Mouse (Mus musculus) stomach, embryonic 14.5 days (tissue): ENCODE data around the gene Nek9. TPM values are rescaled to one million over a fixed set of nuclear protein-coding genes. Genes with fewer than 3 reads are reported as not detected.
A peak's percentile ranks its signal among the peaks of the same experiment; 100 is the strongest.
"Not testable (repeated sequence)": the region's sequence is repeated elsewhere in the genome, so short reads cannot be mapped to it uniquely, and the experiment has no call there.

Experiments used
- ATAC-seq: fragments of 200-750 bp; cut with Nextera tagmentation; 2 replicates; pipeline ENCODE4 v1.8.0; 2017; ENCODE audit warnings: low read depth, moderate TSS enrichment; ENCODE audit not compliant: insufficient number of reproducible peaks, insufficient read depth, low FRiP score
- H3K27ac ChIP-seq: fragments of 300-500 bp; sonication (generic); 2 replicates; pipeline ENCODE4 v1.5.1; 2014; ENCODE audit warnings: mild to moderate bottlenecking, low read length, moderate library complexity, mixed read lengths
- H3K27me3 ChIP-seq: fragments of 300-500 bp; sonication (generic); 2 replicates; pipeline ENCODE4 v1.6.1; 2014; ENCODE audit warnings: low read length, control low read depth, mixed read lengths; ENCODE audit not compliant: control insufficient read depth, insufficient read depth
- H3K36me3 ChIP-seq: fragments of 300-500 bp; sonication (generic); 2 replicates; pipeline ENCODE4 v1.6.1; 2014; ENCODE audit warnings: mild to moderate bottlenecking, control low read depth, low read length, moderate library complexity, mixed read lengths; ENCODE audit not compliant: control insufficient read depth, insufficient read depth
- H3K4me1 ChIP-seq: fragments of 300-500 bp; sonication (generic); 2 replicates; pipeline ENCODE4 v1.6.1; 2014; ENCODE audit warnings: low read length, control low read depth, mixed read lengths; ENCODE audit not compliant: control insufficient read depth, insufficient read depth
- H3K4me2 ChIP-seq: fragments of 300-500 bp; sonication (generic); replicated peaks from 2 replicates; pipeline ENCODE4 v1.6.1; 2014; ENCODE audit warnings: low read depth, low read length, control low read depth
- H3K4me3 ChIP-seq: fragments of 300-500 bp; sonication (generic); 2 replicates; pipeline ENCODE4 v1.5.1; 2014; ENCODE audit warnings: low read depth, low read length, control low read depth
- H3K9ac ChIP-seq: fragments of 300-500 bp; sonication (generic); replicated peaks from 2 replicates; pipeline ENCODE4 v1.6.1; 2014; ENCODE audit warnings: low read depth, mild to moderate bottlenecking, control low read depth, low read length, moderate library complexity, mixed read lengths
- H3K9me3 ChIP-seq: fragments of 300-500 bp; sonication (generic); 2 replicates; pipeline ENCODE4 v1.6.1; 2016; ENCODE audit warnings: low read depth, low read length, control low read depth; ENCODE audit not compliant: control insufficient read depth
- WGBS: fragments of 180-500 bp; shearing (Covaris S2); extraction: QIAGEN DNeasy Blood & Tissue Kit; methylation state at CpG from one replicate; pipeline ENCODE4 v1.1.7; 2014; 5-methylcytosine and 5-hydroxymethylcytosine counted together
- polyA plus RNA-seq: library from polyadenylated mRNA; unstranded; fragments of >200 nt; fragmentation: Nextera tagmentation; extraction: Ambion mirVana; gene quantifications from 2 replicates; pipeline ENCODE4 v1.2.1, GENCODE M21; 2014

The Nek9 gene
- polyA plus RNA-seq, 1 experiment from 2014 or later, result 20.4 TPM

- ATAC-seq, result no peak
These were observed 54.8 kb downstream of the Nek9 start for GRCm38 (mm10) chr12:85284331-85284730.

GRCm38 (mm10) chr12:85281756-85282155 lies 57.4 kb downstream of the Nek9 start:
- WGBS, result 89% methylated on average over 1 of the region's 4 CpGs
- H3K9ac ChIP-seq, ATAC-seq, H3K4me3 ChIP-seq, H3K4me2 ChIP-seq, H3K4me1 ChIP-seq, H3K27ac ChIP-seq, H3K27me3 ChIP-seq, H3K36me3 ChIP-seq, H3K9me3 ChIP-seq: not testable (repeated sequence)

More at GRCm38 (mm10) chr12:85284331-85284730, 54.8 kb downstream of the Nek9 start:
- Histone ChIP-seq H3K4me3 (no peak overlapping the region), H3K27ac (no peak overlapping the region), H3K4me2 (no peak overlapping the region), H3K4me1 (peaks cover 14% of the 10 kb centered on the region; the same call in 1 of the 2 replicates), H3K9ac (no peak overlapping the region), H3K36me3 (no peaks in the 10 kb centered on the region), H3K27me3 (no peaks in the 10 kb centered on the region), H3K9me3 (no peaks in the 10 kb centered on the region)
- WGBS, result 62% methylated on average over 8 of the region's 8 CpGs

- H3K4me2 ChIP-seq, result peak overlapping the region; percentile 72
- no peak overlapping the region for H3K9ac ChIP-seq
- WGBS, result 61% methylated on average over 12 of the region's 12 CpGs
- H3K27me3 ChIP-seq, result no peaks in the 10 kb centered on the region
- no peaks in the 10 kb centered on the region for H3K36me3 ChIP-seq
- H3K4me1 ChIP-seq, result peaks cover 5% of the 10 kb centered on the region; the same call in 1 of the 2 replicates
- peak overlapping the region; percentile 74; the same call in 1 of the 2 replicates for H3K4me3 ChIP-seq
- ATAC-seq, result no peak
- no peaks in the 10 kb centered on the region for H3K9me3 ChIP-seq
- H3K27ac ChIP-seq, result no peak overlapping the region
These were observed 58.1 kb downstream of the Nek9 start for GRCm38 (mm10) chr12:85280845-85281651.

GRCm38 (mm10) chr12:85280105-85280844 lies 58.9 kb downstream of the Nek9 start:
- peak overlapping the region; percentile 76 for H3K27ac ChIP-seq
- under 1% methylated on average over 31 of the region's 31 CpGs for WGBS

GRCm38 (mm10) chr12:85279396-85280080 lies 59.6 kb downstream of the Nek9 start:
- Histone ChIP-seq H3K4me1 (peaks cover 5% of the 10 kb centered on the region; the same call in 1 of the 2 replicates), H3K27ac (peak overlapping the region; percentile 76), H3K27me3 (no peaks in the 10 kb centered on the region), H3K9ac (peak overlapping the region; percentile 76), H3K9me3 (no peaks in the 10 kb centered on the region), H3K36me3 (0 out of 2 replicates have a peak, but pooled peaks cover 4% of the 10 kb centered on the region), H3K4me3 (peak overlapping the region; percentile 74), H3K4me2 (peak overlapping the region; percentile 72)
- ATAC-seq, result 0 out of 2 replicates have a peak, but pooled peaks have one; percentile 34
- WGBS, result 4% methylated on average over 10 of the region's 10 CpGs

More at GRCm38 (mm10) chr12:85280105-85280844, 58.9 kb downstream of the Nek9 start:
- H3K4me1 ChIP-seq, result peaks cover 5% of the 10 kb centered on the region; the same call in 1 of the 2 replicates
- peak; percentile 98 for ATAC-seq
- peak overlapping the region; percentile 76 for H3K9ac ChIP-seq
- H3K4me2 ChIP-seq, result peak overlapping the region; percentile 72
- no peaks in the 10 kb centered on the region for H3K9me3 ChIP-seq
- H3K4me3 ChIP-seq, result peak overlapping the region; percentile 74
- H3K27me3 ChIP-seq, result no peaks in the 10 kb centered on the region
- no peaks in the 10 kb centered on the region for H3K36me3 ChIP-seq

GRCm38 (mm10) chr12:85278919-85279318 lies 60.2 kb downstream of the Nek9 start:
- 92% methylated on average over 10 of the region's 10 CpGs for WGBS
- Histone ChIP-seq H3K9ac (no peak overlapping the region), H3K4me1 (peaks cover 5% of the 10 kb centered on the region; the same call in 1 of the 2 replicates), H3K27ac (no peak overlapping the region), H3K27me3 (no peaks in the 10 kb centered on the region), H3K9me3 (no peaks in the 10 kb centered on the region), H3K4me2 (no peak overlapping the region), H3K36me3 (0 out of 2 replicates have a peak, but pooled peaks cover 4% of the 10 kb centered on the region), H3K4me3 (no peak overlapping the region)
- ATAC-seq, result no peak

GRCm38 (mm10) chr12:85276273-85276672 lies 62.9 kb downstream of the Nek9 start:
- Histone ChIP-seq H3K9ac (no peak overlapping the region), H3K27ac (no peak overlapping the region), H3K4me2 (no peak overlapping the region), H3K36me3 (0 out of 2 replicates have a peak, but pooled peaks cover 4% of the 10 kb centered on the region), H3K4me3 (no peak overlapping the region), H3K4me1 (peaks cover 5% of the 10 kb centered on the region; the same call in 1 of the 2 replicates), H3K9me3 (no peaks in the 10 kb centered on the region), H3K27me3 (no peaks in the 10 kb centered on the region)
- ATAC-seq, result no peak
- WGBS, result 81% methylated on average over 5 of the region's 5 CpGs

- WGBS, result 35% methylated on average over 10 of the region's 10 CpGs
- Histone ChIP-seq H3K4me1 (no peaks in the 10 kb centered on the region), H3K36me3 (0 out of 2 replicates have a peak, but pooled peaks cover 4% of the 10 kb centered on the region), H3K9ac (no peak overlapping the region), H3K4me3 (no peak overlapping the region), H3K27ac (peak overlapping the region; percentile 74; the same call in 1 of the 2 replicates), H3K27me3 (no peaks in the 10 kb centered on the region), H3K4me2 (no peak overlapping the region), H3K9me3 (no peaks in the 10 kb centered on the region)
- peak; percentile 40; the same call in 1 of the 2 replicates for ATAC-seq
These were observed 65.7 kb downstream of the Nek9 start for GRCm38 (mm10) chr12:85273508-85273907.
